Mouse (Mus musculus) small intestine, adult 2 months (tissue): Measurements from ENCODE around the gene Slc19a1.

Source experiments
- CTCF ChIP-seq: fragments of 200-500 bp; IDR thresholded peaks from 2 replicates; pipeline ENCODE4 v1.5.1; 2012; ENCODE audit warnings: low read depth, mild to moderate bottlenecking, control low read depth, inconsistent platforms, low read length, moderate library complexity, mixed read lengths; ENCODE audit not compliant: insufficient replicate concordance, insufficient read length; ENCODE audit errors: extremely low read depth
- POLR2A ChIP-seq: fragments of 200-500 bp; IDR thresholded peaks from 2 replicates; pipeline ENCODE4 v1.6.1; 2012; ENCODE audit warnings: low read depth, mild to moderate bottlenecking, control low read depth, inconsistent platforms, low read length, moderate library complexity

DNA sequence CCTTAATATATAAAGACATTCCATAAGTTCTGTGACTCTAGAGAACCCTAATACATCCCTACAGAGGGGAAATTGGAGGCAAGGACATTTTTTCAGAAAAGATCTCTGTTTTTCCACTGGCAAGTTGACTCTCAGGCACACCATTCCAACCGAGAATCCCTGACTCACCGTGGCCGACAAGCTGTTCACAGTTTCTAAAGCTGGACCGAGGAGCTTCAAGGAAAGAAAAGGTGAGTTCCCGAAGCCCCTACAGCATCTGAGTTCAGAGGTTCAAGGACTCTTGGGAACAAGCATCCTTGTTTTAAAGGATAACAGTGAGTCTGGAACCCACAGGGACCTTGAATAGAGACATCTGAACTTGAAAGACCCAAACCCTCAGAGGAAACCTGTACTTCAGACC is 43.5 kb upstream of the Slc19a1 start:
- TF ChIP-seq CTCF (no peak), POLR2A (no peak)
